Mouse (Mus musculus): ENCODE data around the gene Nat8. TPM values are rescaled to one million over a fixed set of nuclear protein-coding genes. Genes with fewer than 3 reads are reported as not detected.

Gene Nat8
- not detected in 2 replicates for polyA plus RNA-seq (2012; ENCODE audit: low replicate concordance)

DNA sequence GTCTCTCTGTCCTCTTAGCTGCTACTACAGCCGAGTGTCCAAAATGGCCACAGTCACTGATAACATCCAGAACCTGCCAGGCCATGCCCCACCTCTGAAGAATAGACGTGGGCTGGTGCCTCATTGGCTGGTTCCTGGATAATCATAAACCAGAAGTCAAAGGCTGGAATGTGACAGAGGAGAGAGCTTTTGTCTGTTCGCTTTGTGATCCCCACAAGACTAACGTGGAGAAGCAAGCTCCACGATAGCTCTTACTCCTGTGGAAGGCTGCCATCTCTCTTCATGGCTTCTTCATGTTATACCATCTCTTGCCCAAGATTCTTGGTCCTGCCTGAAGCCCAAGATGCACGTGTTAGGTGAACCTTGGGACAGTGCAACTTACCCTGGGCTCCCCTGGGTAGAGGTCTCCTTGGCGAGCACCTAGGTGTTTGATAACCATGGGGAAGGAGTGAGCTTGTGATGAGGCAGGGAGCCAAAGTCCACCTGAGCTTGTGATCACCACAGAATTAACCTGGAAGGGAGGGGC lies at the start of gene Nat8:
TSS of gene Nat8 (minus strand) at position 287 of the 526 bp plus-strand sequence.

DNA sequence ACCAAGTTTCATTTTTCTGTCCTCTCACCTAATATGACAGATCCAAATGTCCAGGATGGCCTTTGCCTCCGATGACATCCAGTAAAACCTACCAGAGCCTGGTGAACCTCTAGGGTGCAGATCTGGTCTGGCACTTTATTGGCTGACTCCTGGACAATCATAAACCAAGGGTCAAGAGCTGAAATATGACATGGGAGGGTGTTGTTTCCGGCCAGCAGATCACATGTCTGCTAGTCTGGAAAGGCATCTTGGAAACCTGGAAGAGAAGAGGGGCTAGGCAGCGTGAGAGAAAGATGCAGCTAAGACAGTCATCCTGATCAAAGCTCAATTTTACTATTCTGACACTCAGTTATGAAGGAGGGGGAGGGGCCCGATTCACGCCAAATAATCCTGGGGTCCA lies 37.1 kb upstream of the Nat8 start, which contains the start of gene Nat8f2:
TSS of gene Nat8f2 (minus strand) at position 153 of the 400 bp plus-strand sequence.

GRCm38 (mm10) chr6:85820837-85821236 lies 11.0 kb downstream of the Nat8 start, which contains the start of the genes Nat8f6 and Nat8f5:
Gene Nat8f6 (minus strand): TSS chr6:85820954.
Gene Nat8f5 (minus strand): TSS chr6:85820972.

Other genes with a start within 250 kb of the Nat8 start
- 0.58 and 0.67 TPM in 2 replicates for gene Alms1, start 244.6 kb downstream of the Nat8 start, polyA plus RNA-seq (2012; ENCODE audit: low replicate concordance)
- gene Nat8f7, start 118.9 kb downstream of the Nat8 start, polyA plus RNA-seq (2012; ENCODE audit: low replicate concordance): not detected in 2 replicates
- gene Nat8f3, start 66.3 kb downstream of the Nat8 start, polyA plus RNA-seq (2012; ENCODE audit: low replicate concordance): not detected in 2 replicates
- 0.15 TPM in 1 of 2 replicates, not detected in the other for gene Nat8f6, start 11.1 kb downstream of the Nat8 start, polyA plus RNA-seq (2012; ENCODE audit: low replicate concordance)
- gene Nat8f5, start 11.1 kb downstream of the Nat8 start, polyA plus RNA-seq (2012; ENCODE audit: low replicate concordance): not detected in 2 replicates
- gene Nat8f2, start 37.1 kb upstream of the Nat8 start, polyA plus RNA-seq (2012; ENCODE audit: low replicate concordance): not detected in 2 replicates
- gene Nat8f4, start 72.8 kb upstream of the Nat8 start, polyA plus RNA-seq (2012; ENCODE audit: low replicate concordance): 0.22 and 0.34 TPM in 2 replicates
- gene Tprkb, start 79.8 kb upstream of the Nat8 start, polyA plus RNA-seq (2012; ENCODE audit: low replicate concordance): 2.4 and 3.2 TPM in 2 replicates
- gene Nat8f1, start 83.6 kb upstream of the Nat8 start, polyA plus RNA-seq (2012; ENCODE audit: low replicate concordance): 0.23 and 1.2 TPM in 2 replicates
- 61.0 and 73.2 TPM in 2 replicates for gene Dusp11, start 129.6 kb upstream of the Nat8 start, polyA plus RNA-seq (2012; ENCODE audit: low replicate concordance)
- gene Figla, start 184.1 kb upstream of the Nat8 start, polyA plus RNA-seq (2012; ENCODE audit: low replicate concordance): not detected in 2 replicates
- gene Add2, start 196.6 kb upstream of the Nat8 start, polyA plus RNA-seq (2012; ENCODE audit: low replicate concordance): 2.4 and 22.5 TPM in 2 replicates